Mouse (Mus musculus) kidney, adult 8-10 months (tissue): ENCODE measurements at regions not wholly inside any gene's neighbourhood (a gene's known extent, or its start where the extent isn't known, plus 50 kb on each side); places are given as distances from the start of the nearest gene placed in this dataset.

Experiments used
- DNase-seq, 2 experiments: peaks; one replicate each; pipeline ENCODE4 v3.0.0; 2022

DNA sequence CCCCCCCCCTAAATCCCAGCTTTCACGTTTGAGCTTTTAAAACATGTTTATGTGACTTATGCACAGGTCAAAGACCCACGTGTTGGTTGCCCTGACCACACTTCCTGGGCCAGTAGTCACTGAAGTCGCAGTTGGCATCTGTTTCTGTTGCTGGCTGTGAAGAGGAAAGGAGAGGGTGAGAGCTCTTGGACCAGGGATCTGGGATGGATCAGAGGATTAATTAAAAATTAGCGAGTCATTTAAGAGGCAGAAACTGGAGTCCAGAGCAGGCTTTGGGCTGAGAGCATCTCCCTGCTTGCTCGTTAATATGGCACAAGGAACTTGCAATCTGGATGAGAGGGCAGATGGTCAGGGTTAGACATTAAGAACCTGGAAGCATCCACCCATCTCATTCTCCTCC lies 59.1 kb upstream of the Syt6 start:
- DNase-seq: no peak

DNA sequence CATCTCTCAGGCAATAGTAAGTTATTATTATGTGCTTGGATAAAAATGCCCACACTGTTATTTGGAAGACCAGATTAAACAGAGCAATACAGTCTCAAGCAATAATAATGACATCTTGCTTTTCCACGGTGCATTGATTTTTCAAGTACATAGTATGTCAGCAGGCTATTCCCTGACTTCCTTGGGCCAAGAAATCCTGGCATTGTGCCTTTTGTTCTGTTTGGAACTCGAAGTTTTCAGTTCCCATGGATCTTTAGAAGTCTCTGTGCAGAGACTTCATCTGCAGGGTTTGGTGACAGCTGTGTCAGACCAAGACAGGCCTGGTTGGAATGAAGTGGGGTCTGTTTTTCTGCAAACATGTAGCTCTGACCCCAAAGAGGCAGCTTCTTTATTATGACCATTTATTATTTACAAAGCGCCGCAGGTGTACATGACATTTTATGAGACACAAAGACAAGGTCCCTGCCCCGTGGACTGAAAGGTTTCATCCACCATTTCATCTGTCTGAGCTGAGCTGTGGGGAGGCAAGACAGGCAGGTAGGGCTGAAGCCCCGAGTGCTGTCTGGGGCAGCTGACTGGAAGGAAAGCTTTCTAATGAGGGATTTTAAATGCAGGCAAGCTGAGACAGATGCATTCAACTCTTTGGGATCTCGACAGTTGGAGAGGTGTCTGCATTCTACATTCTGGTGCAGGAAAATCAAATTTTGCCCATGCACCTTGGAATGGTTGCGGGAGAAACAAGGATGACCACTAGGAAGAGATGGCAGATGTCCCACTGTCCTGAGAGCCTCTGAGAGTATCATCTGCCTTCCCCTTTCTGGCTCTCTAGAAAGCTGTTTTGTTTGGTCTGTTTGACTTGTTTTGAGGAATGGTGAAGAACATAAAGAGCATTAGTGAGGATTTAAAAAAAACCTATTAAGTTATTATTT lies 57.4 kb upstream of the Syt6 start:
- no peak for DNase-seq

DNA sequence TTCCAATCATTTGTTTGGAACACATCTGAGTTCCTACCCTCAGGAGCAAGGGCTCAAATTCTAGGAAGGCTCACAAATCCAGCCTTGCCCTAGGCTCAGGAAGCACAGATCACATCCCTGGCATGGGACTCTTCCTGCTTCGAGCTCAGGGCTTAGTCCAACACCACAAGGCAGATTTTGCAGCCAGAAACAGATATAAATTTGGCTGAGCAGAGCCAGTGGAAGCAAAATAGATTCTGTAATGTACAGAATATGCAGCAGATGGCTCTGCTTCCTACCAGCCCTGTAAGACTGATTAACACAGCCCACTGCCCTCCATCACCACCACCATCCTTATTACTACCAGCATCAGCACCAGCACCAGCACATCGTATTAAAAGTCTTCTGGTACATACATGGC lies 56.4 kb upstream of the Syt6 start:
- no peak for DNase-seq
